Mouse (Mus musculus) C2C12 (cell line): Measurements from ENCODE around the gene Slc25a20. TPM values are rescaled to one million over a fixed set of nuclear protein-coding genes. Genes with fewer than 3 reads are reported as not detected.
A peak's percentile ranks its signal among the peaks of the same experiment; 100 is the strongest.

ENCODE experiments used
- H3K27me3 ChIP-seq: one replicate; pipeline ENCODE4 v1.6.1; 2011; ENCODE audit not compliant: control insufficient read depth, insufficient read depth, insufficient read length
- H3K36me3 ChIP-seq: one replicate; pipeline ENCODE4 v1.6.1; 2011; ENCODE audit not compliant: control insufficient read depth, insufficient read depth
- H3K4me3 ChIP-seq: one replicate; pipeline ENCODE4 v1.5.1; 2011; ENCODE audit warnings: mild to moderate bottlenecking, control low read depth; ENCODE audit not compliant: poor library complexity, insufficient read depth, severe bottlenecking
- H3K79me2 ChIP-seq: one replicate; pipeline ENCODE4 v1.6.1; 2011; ENCODE audit not compliant: control insufficient read depth, insufficient read depth
- H3K79me3 ChIP-seq: one replicate; pipeline ENCODE4 v1.6.1; 2011; ENCODE audit warnings: low read depth, control low read depth
- H3ac ChIP-seq: one replicate; pipeline ENCODE3; 2011; ENCODE audit warnings: low read depth; ENCODE audit not compliant: control insufficient read depth, insufficient read length
- CEBPB ChIP-seq: IDR thresholded peaks from one replicate; pipeline ENCODE4 v1.6.1; 2011; ENCODE audit warnings: low read depth, mild to moderate bottlenecking, control low read depth, moderate library complexity
- CTCF ChIP-seq: IDR thresholded peaks from one replicate; pipeline ENCODE4 v1.5.1; 2011; ENCODE audit not compliant: control insufficient read depth, insufficient read depth, insufficient read length
- FOSL1 ChIP-seq: IDR thresholded peaks from one replicate; pipeline ENCODE4 v1.8.0; 2011; ENCODE audit warnings: mild to moderate bottlenecking, low read length; ENCODE audit not compliant: poor library complexity, insufficient read depth, severe bottlenecking
- MAX ChIP-seq: IDR thresholded peaks from one replicate; pipeline ENCODE4 v1.6.1; 2011; ENCODE audit warnings: mild to moderate bottlenecking, control low read depth
- MYOD1 ChIP-seq: IDR thresholded peaks from one replicate; pipeline ENCODE4 v1.6.1; 2011; ENCODE audit warnings: low read depth; ENCODE audit not compliant: control insufficient read depth, insufficient read length
- MYOG ChIP-seq: IDR thresholded peaks from one replicate; pipeline ENCODE4 v1.6.1; 2011; ENCODE audit not compliant: control insufficient read depth, insufficient read length; ENCODE audit errors: extremely low read depth
- USF1 ChIP-seq: IDR thresholded peaks from one replicate; pipeline ENCODE4 v1.6.1; 2011; ENCODE audit warnings: low read depth, mild to moderate bottlenecking, control low read depth, moderate library complexity
- polyA plus RNA-seq: library from polyadenylated mRNA; unstranded; fragments of >200 nt; fragmentation: generic; extraction: Trizol; gene quantifications from one replicate; pipeline ENCODE4 v1.2.1, GENCODE M21; 2012; ENCODE audit warnings: missing spikeins

The Slc25a20 gene
- polyA plus RNA-seq, 1 experiment: 20.6 TPM

DNA sequence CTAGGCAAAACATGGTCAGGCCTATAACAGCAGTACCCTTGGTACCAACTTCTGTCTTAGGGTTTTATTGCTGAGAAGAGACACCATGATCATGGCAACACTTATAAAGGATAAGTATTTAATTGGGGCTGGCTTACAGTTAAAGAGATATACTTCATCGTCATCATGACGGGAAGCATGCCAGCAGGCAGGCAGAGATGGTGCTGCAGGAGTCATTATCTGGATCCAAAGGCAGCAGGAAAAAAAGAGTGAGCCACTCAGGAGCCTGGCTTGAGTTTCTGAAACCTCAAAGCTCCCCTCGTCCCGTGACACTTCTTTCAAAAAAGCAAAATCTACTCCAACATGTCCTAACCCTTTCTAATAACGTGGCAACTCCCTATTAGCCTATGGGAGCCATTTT is 29.5 kb upstream of the Slc25a20 start:
- Histone ChIP-seq H3K4me3 (no peak overlapping the region), H3K27me3 (no peaks in the 10 kb centered on the region), H3K36me3 (peaks cover 9% of the 10 kb centered on the region), H3K79me3 (peaks cover 35% of the 10 kb centered on the region), H3K79me2 (peaks cover 95% of the 10 kb centered on the region), H3ac (no peak overlapping the region)
- TF ChIP-seq MYOG (no peak), USF1 (no peak), MYOD1 (no peak), FOSL1 (no peak), MAX (no peak), CTCF (no peak), CEBPB (no peak)

- Histone ChIP-seq H3K79me3 (peaks cover 40% of the 10 kb centered on the region), H3ac (no peak overlapping the region), H3K79me2 (peaks cover 97% of the 10 kb centered on the region), H3K36me3 (peaks cover 6% of the 10 kb centered on the region), H3K27me3 (no peaks in the 10 kb centered on the region), H3K4me3 (no peak overlapping the region)
- TF ChIP-seq CEBPB (no peak), MYOG (no peak), CTCF (no peak), MYOD1 (no peak), FOSL1 (no peak)
These were observed 28.0 kb upstream of the Slc25a20 start for GRCm38 (mm10) chr9:108633846-108634245.

GRCm38 (mm10) chr9:108635415-108635814 is 26.5 kb upstream of the Slc25a20 start:
- no peak overlapping the region for H3ac ChIP-seq
- peaks cover 7% of the 10 kb centered on the region for H3K36me3 ChIP-seq
- TF ChIP-seq CTCF (no peak), MYOG (no peak), USF1 (no peak), MYOD1 (no peak), MAX (no peak), CEBPB (no peak), FOSL1 (no peak)
- no peaks in the 10 kb centered on the region for H3K27me3 ChIP-seq
- no peak overlapping the region for H3K4me3 ChIP-seq
- H3K79me2 ChIP-seq: peaks cover 96% of the 10 kb centered on the region
- peaks cover 51% of the 10 kb centered on the region for H3K79me3 ChIP-seq

DNA sequence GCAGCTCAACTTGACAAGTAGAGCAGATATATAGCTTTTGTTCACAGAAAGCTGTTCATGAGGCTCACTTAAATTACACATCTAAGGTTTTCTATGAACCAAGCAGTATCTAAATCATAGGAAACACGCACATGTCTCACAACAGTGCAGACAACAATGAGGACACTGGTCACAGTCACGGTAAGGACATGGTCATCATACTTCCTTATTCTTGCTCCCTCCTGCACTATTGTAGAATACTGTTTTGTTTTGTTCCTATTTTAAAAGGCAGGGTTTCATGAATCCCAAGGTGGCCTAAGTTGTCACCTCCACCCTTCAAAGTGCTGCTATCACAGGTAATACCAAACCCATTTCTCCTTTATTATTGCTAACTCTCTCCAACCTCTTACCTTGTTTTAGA is 22.1 kb upstream of the Slc25a20 start:
- no peaks in the 10 kb centered on the region for H3K27me3 ChIP-seq
- H3ac ChIP-seq: no peak overlapping the region
- TF ChIP-seq CEBPB (no peak), MAX (no peak), MYOD1 (no peak)
- H3K79me2 ChIP-seq: peaks cover 95% of the 10 kb centered on the region
- H3K36me3 ChIP-seq: peaks cover 21% of the 10 kb centered on the region
- no peak overlapping the region for H3K4me3 ChIP-seq
- peaks cover 56% of the 10 kb centered on the region for H3K79me3 ChIP-seq

GRCm38 (mm10) chr9:108648166-108648565 is 13.7 kb upstream of the Slc25a20 start:
- Histone ChIP-seq H3K4me3 (peak overlapping the region; percentile 72), H3K27me3 (no peaks in the 10 kb centered on the region), H3K79me3 (peaks cover 44% of the 10 kb centered on the region), H3ac (peak overlapping the region; percentile 88), H3K79me2 (peaks cover 58% of the 10 kb centered on the region), H3K36me3 (peaks cover 5% of the 10 kb centered on the region)
- TF ChIP-seq CTCF (no peak), USF1 (no peak), MYOG (no peak), FOSL1 (no peak), MAX (no peak), MYOD1 (no peak), CEBPB (no peak)

GRCm38 (mm10) chr9:108648611-108649560 is 13.0 kb upstream of the Slc25a20 start, which contains the start of gene Arih2:
Arih2 (minus strand) TSS chr9:108649386.
- Histone ChIP-seq H3ac (peak within 1 kb of the TSS; percentile 88), H3K36me3 (no peaks in the 10 kb centered on the region), H3K27me3 (no peaks in the 10 kb centered on the region), H3K79me2 (peaks cover 52% of the 10 kb centered on the region), H3K4me3 (peak within 1 kb of the TSS; percentile 72), H3K79me3 (peaks cover 40% of the 10 kb centered on the region)
- TF ChIP-seq CEBPB: no peak
- TF ChIP-seq USF1: no peak
- TF ChIP-seq FOSL1: no peak
- TF ChIP-seq CTCF: no peak
- no peak for TF ChIP-seq MYOD1
